Mouse (Mus musculus): ENCODE data around the gene Iqcf1.

DNA sequence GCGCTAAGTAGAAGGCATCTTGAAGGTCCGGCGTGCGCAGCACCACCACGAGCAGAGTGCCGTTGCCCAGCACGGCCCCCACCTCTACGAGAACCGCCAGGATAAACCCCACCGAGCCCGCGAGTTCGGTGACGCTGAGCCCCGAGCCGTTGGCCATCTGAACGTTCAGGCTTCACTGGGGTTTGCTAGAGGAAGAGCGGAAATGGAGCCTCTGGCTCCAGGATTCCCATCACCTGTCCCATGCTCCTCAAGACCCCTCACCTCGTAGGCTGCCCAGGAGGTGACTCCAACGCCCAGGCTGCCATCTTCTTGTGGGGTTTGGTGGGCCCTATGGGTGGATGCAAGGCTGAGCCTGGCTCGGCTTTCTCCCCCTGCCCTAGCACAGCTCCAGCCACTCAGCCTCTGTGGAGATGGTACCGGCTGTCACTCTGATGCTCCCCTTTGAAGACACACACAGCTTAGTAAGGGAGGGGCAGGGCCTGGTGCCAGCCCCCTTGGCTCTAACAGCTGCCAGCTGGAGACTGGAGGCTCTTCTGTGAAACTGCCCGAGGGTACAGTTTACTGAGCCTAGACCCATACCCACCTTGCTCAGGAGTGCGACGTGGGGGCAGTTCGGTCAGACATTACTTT, 34.1 kb upstream of the Iqcf1 start, which contains the start of gene Gpr62:
- TF ChIP-seq POLR2A (IDR thresholded peaks at IDR 0.05; ENCODE audit: insufficient read depth, low read depth, low read length) (no peak), CTCF (IDR thresholded peaks at IDR 0.05) (no peak), EP300 (IDR thresholded peaks at IDR 0.05; ENCODE audit: insufficient read depth, low read depth, low read length) (no peak)
